Mouse (Mus musculus): Measurements from ENCODE around the gene Lhfpl2. TPM values are rescaled to one million over a fixed set of nuclear protein-coding genes. Genes with fewer than 3 reads are reported as not detected.

Gene Lhfpl2
- polyA plus RNA-seq, 1 experiment from 2014 or later = 41.2 TPM

DNA sequence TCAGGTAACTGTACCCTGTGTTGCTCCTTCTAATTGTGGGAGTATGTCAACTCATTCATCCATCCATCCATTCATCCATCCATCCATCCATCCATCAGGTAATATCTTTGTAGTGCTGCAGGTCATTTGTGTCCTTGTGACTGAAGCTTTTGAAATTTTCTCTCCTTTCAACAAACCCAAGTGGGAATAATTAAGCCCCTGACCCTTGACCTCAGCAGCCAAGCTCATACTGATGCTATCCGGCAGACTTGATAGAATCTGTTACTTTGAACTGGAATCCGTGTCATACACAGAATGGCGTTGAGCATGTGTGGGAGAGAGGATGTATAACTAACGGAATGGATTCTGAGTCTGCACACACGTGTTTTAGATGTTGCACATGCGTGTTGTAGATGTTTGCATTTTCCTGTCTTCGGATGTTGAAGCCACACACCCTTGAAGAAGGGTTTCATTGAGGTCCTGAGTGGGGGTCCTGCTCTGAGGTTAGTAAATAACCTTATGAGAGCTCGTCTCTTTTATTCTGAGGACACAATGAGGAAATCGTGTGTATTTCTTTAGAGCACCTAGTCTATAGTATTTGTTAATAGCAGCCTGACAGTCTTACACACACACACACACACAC lies 3.8 kb downstream of the Lhfpl2 start:
- DNase-seq (ENCODE audit: low spot score) = no peak
- no peak overlapping the region for H3K9ac ChIP-seq (replicated peaks; ENCODE audit: low read length)
- H3K4me2 ChIP-seq (ENCODE audit: low read depth, low read length) = no peak overlapping the region
- H3K27ac ChIP-seq (replicated peaks; ENCODE audit: low read depth, low read length) = no peak overlapping the region
- peaks cover 7% of the 10 kb centered on the region for H3K4me1 ChIP-seq (ENCODE audit: control insufficient read depth, insufficient read depth, low read length)
- no peaks in the 10 kb centered on the region for H3K27me3 ChIP-seq (ENCODE audit: control insufficient read depth, insufficient read depth, low read length)
- ATAC-seq (replicated peaks; ENCODE audit: insufficient number of reproducible peaks, low FRiP score, low TSS enrichment, low read depth) = no peak
- no peaks in the 10 kb centered on the region for H3K36me3 ChIP-seq (replicated peaks; ENCODE audit: control insufficient read depth, insufficient read depth, low read depth, low read length)
- H3K9me3 ChIP-seq (replicated peaks; ENCODE audit: control insufficient read depth, low read length) = no peaks in the 10 kb centered on the region
- 35% methylated on average over 9 of the region's 9 CpGs for WGBS
- H3K4me3 ChIP-seq (ENCODE audit: low read depth, low read length) = no peak overlapping the region

- peak overlapping the region; percentile 22 for H3K4me2 ChIP-seq (ENCODE audit: low read depth, low read length)
- H3K9me3 ChIP-seq (replicated peaks; ENCODE audit: control insufficient read depth, low read length) = no peaks in the 10 kb centered on the region
- H3K4me1 ChIP-seq (ENCODE audit: control insufficient read depth, insufficient read depth, low read length) = peaks cover 7% of the 10 kb centered on the region
- ATAC-seq (replicated peaks; ENCODE audit: insufficient number of reproducible peaks, low FRiP score, low TSS enrichment, low read depth) (no peak), DNase-seq (ENCODE audit: low spot score) (no peak)
- H3K27me3 ChIP-seq (ENCODE audit: control insufficient read depth, insufficient read depth, low read length) = no peaks in the 10 kb centered on the region
- no peak overlapping the region for H3K9ac ChIP-seq (replicated peaks; ENCODE audit: low read length)
- no peak overlapping the region for H3K27ac ChIP-seq (replicated peaks; ENCODE audit: low read depth, low read length)
- WGBS = 17% methylated on average over 21 of the region's 21 CpGs
- H3K4me3 ChIP-seq (ENCODE audit: low read depth, low read length) = no peak overlapping the region
- H3K36me3 ChIP-seq (replicated peaks; ENCODE audit: control insufficient read depth, insufficient read depth, low read depth, low read length) = no peaks in the 10 kb centered on the region
These were observed 4.9 kb downstream of the Lhfpl2 start for GRCm38 (mm10) chr13:94062349-94063111.

GRCm38 (mm10) chr13:94063156-94063555 lies 5.6 kb downstream of the Lhfpl2 start:
- H3K27ac ChIP-seq (replicated peaks; ENCODE audit: low read depth, low read length) = no peak overlapping the region
- H3K9me3 ChIP-seq (replicated peaks; ENCODE audit: control insufficient read depth, low read length) = no peaks in the 10 kb centered on the region
- H3K4me2 ChIP-seq (ENCODE audit: low read depth, low read length) = peak overlapping the region; percentile 22
- 40% methylated on average over 8 of the region's 8 CpGs for WGBS
- no peaks in the 10 kb centered on the region for H3K27me3 ChIP-seq (ENCODE audit: control insufficient read depth, insufficient read depth, low read length)
- no peak for DNase-seq (ENCODE audit: low spot score)
- H3K36me3 ChIP-seq (replicated peaks; ENCODE audit: control insufficient read depth, insufficient read depth, low read depth, low read length) = no peaks in the 10 kb centered on the region
- no peak overlapping the region for H3K9ac ChIP-seq (replicated peaks; ENCODE audit: low read length)
- H3K4me3 ChIP-seq (ENCODE audit: low read depth, low read length) = no peak overlapping the region
- no peak for ATAC-seq (replicated peaks; ENCODE audit: insufficient number of reproducible peaks, low FRiP score, low TSS enrichment, low read depth)
- H3K4me1 ChIP-seq (ENCODE audit: control insufficient read depth, insufficient read depth, low read length) = peaks cover 7% of the 10 kb centered on the region

DNA sequence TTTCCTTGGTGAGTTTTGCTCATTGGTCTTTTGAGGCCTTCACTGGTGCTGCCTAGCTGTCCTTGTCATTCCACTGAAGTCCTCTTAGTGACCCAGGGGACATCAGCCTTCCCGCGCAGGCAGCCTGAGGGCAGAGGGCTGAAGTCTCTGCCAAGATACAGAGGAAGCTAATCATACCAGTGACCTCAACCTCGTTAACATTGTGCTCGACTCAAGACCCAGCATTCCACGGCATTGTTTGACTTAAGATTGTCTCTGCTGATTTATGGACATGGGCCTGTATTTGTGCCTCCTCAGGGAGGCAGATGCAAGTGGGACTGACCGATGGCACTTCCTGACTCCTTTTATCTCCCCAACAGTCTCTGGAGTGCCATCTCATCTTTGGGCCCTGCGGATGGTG lies 7.0 kb downstream of the Lhfpl2 start:
- 16% methylated on average over 7 of the region's 7 CpGs for WGBS
- no peak overlapping the region for H3K4me3 ChIP-seq (ENCODE audit: low read depth, low read length)
- no peak for DNase-seq (ENCODE audit: low spot score)
- H3K4me1 ChIP-seq (ENCODE audit: control insufficient read depth, insufficient read depth, low read length) = peaks cover 7% of the 10 kb centered on the region
- no peaks in the 10 kb centered on the region for H3K36me3 ChIP-seq (replicated peaks; ENCODE audit: control insufficient read depth, insufficient read depth, low read depth, low read length)
- no peak for ATAC-seq (replicated peaks; ENCODE audit: insufficient number of reproducible peaks, low FRiP score, low TSS enrichment, low read depth)
- no peak overlapping the region for H3K4me2 ChIP-seq (ENCODE audit: low read depth, low read length)
- H3K9ac ChIP-seq (replicated peaks; ENCODE audit: low read length) = no peak overlapping the region
- no peaks in the 10 kb centered on the region for H3K9me3 ChIP-seq (replicated peaks; ENCODE audit: control insufficient read depth, low read length)
- H3K27ac ChIP-seq (replicated peaks; ENCODE audit: low read depth, low read length) = no peak overlapping the region
- no peaks in the 10 kb centered on the region for H3K27me3 ChIP-seq (ENCODE audit: control insufficient read depth, insufficient read depth, low read length)

- Histone ChIP-seq H3K9me3 (replicated peaks; ENCODE audit: control insufficient read depth, low read length) (no peaks in the 10 kb centered on the region), H3K4me3 (ENCODE audit: low read depth, low read length) (no peak overlapping the region), H3K4me1 (ENCODE audit: control insufficient read depth, insufficient read depth, low read length) (peaks cover 7% of the 10 kb centered on the region), H3K27me3 (ENCODE audit: control insufficient read depth, insufficient read depth, low read length) (no peaks in the 10 kb centered on the region), H3K36me3 (replicated peaks; ENCODE audit: control insufficient read depth, insufficient read depth, low read depth, low read length) (no peaks in the 10 kb centered on the region), H3K27ac (replicated peaks; ENCODE audit: low read depth, low read length) (no peak overlapping the region), H3K9ac (replicated peaks; ENCODE audit: low read length) (no peak overlapping the region), H3K4me2 (ENCODE audit: low read depth, low read length) (no peak overlapping the region)
- ATAC-seq (replicated peaks; ENCODE audit: insufficient number of reproducible peaks, low FRiP score, low TSS enrichment, low read depth) (no peak), DNase-seq (ENCODE audit: low spot score) (no peak)
- 29% methylated on average over 11 of the region's 11 CpGs for WGBS
These were observed 7.9 kb downstream of the Lhfpl2 start for GRCm38 (mm10) chr13:94065276-94066050.

GRCm38 (mm10) chr13:94066626-94067275 lies 9.2 kb downstream of the Lhfpl2 start:
- Histone ChIP-seq H3K4me3 (ENCODE audit: low read depth, low read length) (no peak overlapping the region), H3K27me3 (ENCODE audit: control insufficient read depth, insufficient read depth, low read length) (no peaks in the 10 kb centered on the region), H3K4me2 (ENCODE audit: low read depth, low read length) (no peak overlapping the region), H3K36me3 (replicated peaks; ENCODE audit: control insufficient read depth, insufficient read depth, low read depth, low read length) (no peaks in the 10 kb centered on the region; the same call in 1 of the 2 replicates), H3K9ac (replicated peaks; ENCODE audit: low read length) (no peak overlapping the region), H3K9me3 (replicated peaks; ENCODE audit: control insufficient read depth, low read length) (no peaks in the 10 kb centered on the region), H3K4me1 (ENCODE audit: control insufficient read depth, insufficient read depth, low read length) (peaks cover 7% of the 10 kb centered on the region), H3K27ac (replicated peaks; ENCODE audit: low read depth, low read length) (no peak overlapping the region)
- DNase-seq (ENCODE audit: low spot score) (no peak), ATAC-seq (replicated peaks; ENCODE audit: insufficient number of reproducible peaks, low FRiP score, low TSS enrichment, low read depth) (no peak)
- 77% methylated on average over 5 of the region's 5 CpGs for WGBS

DNA sequence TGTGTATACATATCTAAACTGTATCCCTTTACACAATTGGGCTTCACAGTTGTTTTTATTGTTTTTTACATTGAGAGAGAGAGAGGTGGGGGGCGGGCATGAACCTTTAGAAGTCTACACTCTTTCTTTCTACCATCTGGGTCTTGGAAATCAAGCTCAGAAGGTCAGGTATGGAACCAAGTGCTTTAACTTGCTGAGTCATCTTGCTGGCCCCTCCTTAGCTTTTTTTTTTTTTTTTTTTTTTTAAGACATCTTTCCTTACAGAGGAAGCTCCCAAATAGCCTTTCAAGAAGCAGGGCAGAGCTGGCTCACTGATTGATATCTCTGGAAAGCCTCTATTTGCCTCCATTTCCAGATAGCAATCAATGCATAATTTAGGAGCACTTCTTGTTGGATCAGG lies 10.7 kb downstream of the Lhfpl2 start:
- H3K4me3 ChIP-seq (ENCODE audit: low read depth, low read length) = no peak overlapping the region
- ATAC-seq (replicated peaks; ENCODE audit: insufficient number of reproducible peaks, low FRiP score, low TSS enrichment, low read depth) (no peak), DNase-seq (ENCODE audit: low spot score) (no peak)
- H3K9ac ChIP-seq (replicated peaks; ENCODE audit: low read length) = no peak overlapping the region
- WGBS = 87% methylated on average over 1 of the region's 1 CpGs
- H3K9me3 ChIP-seq (replicated peaks; ENCODE audit: control insufficient read depth, low read length) = no peaks in the 10 kb centered on the region
- no peaks in the 10 kb centered on the region; the same call in none of the 2 replicates for H3K4me1 ChIP-seq (ENCODE audit: control insufficient read depth, insufficient read depth, low read length)
- no peaks in the 10 kb centered on the region for H3K27me3 ChIP-seq (ENCODE audit: control insufficient read depth, insufficient read depth, low read length)
- H3K36me3 ChIP-seq (replicated peaks; ENCODE audit: control insufficient read depth, insufficient read depth, low read depth, low read length) = no peaks in the 10 kb centered on the region; the same call in 1 of the 2 replicates
- H3K27ac ChIP-seq (replicated peaks; ENCODE audit: low read depth, low read length) = no peak overlapping the region
- H3K4me2 ChIP-seq (ENCODE audit: low read depth, low read length) = no peak overlapping the region
